Mouse (Mus musculus) neural tube, embryonic 14.5 days (tissue): ENCODE measurements around the gene Anpep. TPM values are rescaled to one million over a fixed set of nuclear protein-coding genes. Genes with fewer than 3 reads are reported as not detected.

Experiments
- ATAC-seq: fragments of 200-750 bp; cut with Nextera tagmentation; 2 replicates; pipeline ENCODE4 v1.8.0; 2017; ENCODE audit warnings: low read depth, mild to moderate bottlenecking, moderate TSS enrichment, moderate library complexity
- H3K27ac ChIP-seq: fragments of 300-500 bp; sonication (generic); 2 replicates; pipeline ENCODE4 v1.5.1; 2014; ENCODE audit warnings: low read depth, mild to moderate bottlenecking, control low read depth, low read length, moderate library complexity, mixed read lengths
- H3K27me3 ChIP-seq: fragments of 300-500 bp; sonication (generic); 2 replicates; pipeline ENCODE4 v1.6.1; 2014; ENCODE audit warnings: low read length; ENCODE audit not compliant: control insufficient read depth, insufficient read depth
- H3K36me3 ChIP-seq: fragments of 300-500 bp; sonication (generic); 2 replicates; pipeline ENCODE4 v1.6.1; 2014; ENCODE audit warnings: low read length, mixed read lengths; ENCODE audit not compliant: control insufficient read depth, insufficient read depth
- H3K4me1 ChIP-seq: fragments of 300-500 bp; sonication (generic); 2 replicates; pipeline ENCODE4 v1.6.1; 2014; ENCODE audit warnings: low read length; ENCODE audit not compliant: control insufficient read depth, insufficient read depth
- H3K4me2 ChIP-seq: fragments of 300-500 bp; sonication (generic); 2 replicates; pipeline ENCODE4 v1.6.1; 2014; ENCODE audit warnings: mild to moderate bottlenecking, low read depth, low read length, control low read depth
- H3K4me3 ChIP-seq: fragments of 300-500 bp; sonication (generic); 2 replicates; pipeline ENCODE4 v1.5.1; 2014; ENCODE audit warnings: low read depth, low read length, control low read depth, mixed read lengths
- H3K9ac ChIP-seq: fragments of 300-500 bp; sonication (generic); replicated peaks from 2 replicates; pipeline ENCODE4 v1.6.1; 2014; ENCODE audit warnings: low read depth, mild to moderate bottlenecking, control low read depth, low read length, mixed read lengths
- H3K9me3 ChIP-seq: fragments of 300-500 bp; sonication (generic); 2 replicates; pipeline ENCODE4 v1.6.1; 2016; ENCODE audit warnings: low read length; ENCODE audit not compliant: control insufficient read depth
- WGBS: fragments of 180-500 bp; shearing (Covaris S2); extraction: QIAGEN DNeasy Blood & Tissue Kit; methylation state at CpG from one replicate; pipeline ENCODE4 v1.1.7; 2014; 5-methylcytosine and 5-hydroxymethylcytosine counted together
- polyA plus RNA-seq: library from polyadenylated mRNA; unstranded; fragments of >200 nt; fragmentation: Nextera tagmentation; extraction: Ambion mirVana; gene quantifications from 2 replicates; pipeline ENCODE4 v1.2.1, GENCODE M21; 2014

The Anpep gene
- 0.95 and 7.2 TPM in 2 replicates for polyA plus RNA-seq

DNA sequence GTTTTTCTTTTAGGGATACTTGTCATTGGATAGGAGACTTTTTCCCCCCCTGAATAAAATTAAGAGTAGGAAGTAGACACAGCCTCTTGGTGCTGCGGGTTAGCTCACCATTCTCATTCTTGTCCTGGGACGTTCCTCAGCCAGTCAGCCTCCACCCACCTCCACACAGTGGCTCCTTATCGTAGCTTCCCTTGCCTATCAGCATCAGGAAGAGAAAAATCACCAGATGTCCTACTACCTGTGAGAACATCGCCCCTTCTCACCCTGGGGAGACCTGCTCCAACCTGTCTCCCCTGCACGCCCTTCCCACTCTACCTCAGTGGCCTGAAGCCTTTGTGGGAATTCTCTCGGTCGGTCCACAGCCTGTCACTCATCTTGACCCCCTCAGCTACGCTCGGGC lies at the start of gene Anpep:
Anpep (minus strand) TSS at position 249 of the 400 bp plus-strand sequence.
- H3K4me2 ChIP-seq = no peak within 1 kb of the TSS
- no peaks in the 10 kb centered on the region for H3K4me1 ChIP-seq
- ATAC-seq = no peak
- H3K9me3 ChIP-seq = no peaks in the 10 kb centered on the region
- 92% methylated on average over 9 of the region's 9 CpGs for WGBS
- H3K27ac ChIP-seq = no peak within 1 kb of the TSS
- no peak within 1 kb of the TSS for H3K4me3 ChIP-seq
- H3K9ac ChIP-seq = no peak within 1 kb of the TSS
- no peaks in the 10 kb centered on the region for H3K36me3 ChIP-seq
- no peaks in the 10 kb centered on the region for H3K27me3 ChIP-seq

DNA sequence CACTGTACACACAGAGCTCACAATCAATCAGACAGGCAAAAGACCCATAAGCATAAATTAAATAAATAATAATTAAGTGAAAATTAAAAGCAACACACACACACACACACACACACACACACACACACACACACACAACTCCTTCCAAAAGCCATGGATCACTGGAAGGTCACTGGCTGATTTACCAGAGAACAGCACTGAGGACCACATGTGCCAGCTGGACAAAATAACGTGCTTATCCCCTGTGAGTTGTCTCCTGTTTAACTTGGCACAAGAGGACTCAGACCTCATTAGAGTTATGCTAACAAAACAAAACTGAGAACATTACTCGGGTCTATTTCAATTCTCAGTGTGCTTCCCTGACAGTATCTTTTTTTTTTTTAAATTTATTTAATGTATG lies 46.5 kb upstream of the Anpep start:
- Histone ChIP-seq H3K4me3 (no peak overlapping the region), H3K9ac (no peak overlapping the region), H3K27me3 (no peaks in the 10 kb centered on the region), H3K36me3 (peaks cover 25% of the 10 kb centered on the region), H3K4me1 (no peaks in the 10 kb centered on the region), H3K9me3 (no peaks in the 10 kb centered on the region), H3K4me2 (no peak overlapping the region), H3K27ac (no peak overlapping the region)
- WGBS = 72% methylated on average over 2 of the region's 2 CpGs
- ATAC-seq = no peak

- 95% methylated on average over 3 of the region's 3 CpGs for WGBS
- no peak overlapping the region for H3K9ac ChIP-seq
- H3K9me3 ChIP-seq = no peaks in the 10 kb centered on the region
- no peak for ATAC-seq
- no peaks in the 10 kb centered on the region for H3K4me1 ChIP-seq
- peaks cover 27% of the 10 kb centered on the region for H3K36me3 ChIP-seq
- no peak overlapping the region for H3K4me2 ChIP-seq
- no peak overlapping the region for H3K27ac ChIP-seq
- H3K27me3 ChIP-seq = no peaks in the 10 kb centered on the region
- H3K4me3 ChIP-seq = no peak overlapping the region
Observed at GRCm38 (mm10) chr7:79906914-79907313, 46.1 kb upstream of the Anpep start.

DNA sequence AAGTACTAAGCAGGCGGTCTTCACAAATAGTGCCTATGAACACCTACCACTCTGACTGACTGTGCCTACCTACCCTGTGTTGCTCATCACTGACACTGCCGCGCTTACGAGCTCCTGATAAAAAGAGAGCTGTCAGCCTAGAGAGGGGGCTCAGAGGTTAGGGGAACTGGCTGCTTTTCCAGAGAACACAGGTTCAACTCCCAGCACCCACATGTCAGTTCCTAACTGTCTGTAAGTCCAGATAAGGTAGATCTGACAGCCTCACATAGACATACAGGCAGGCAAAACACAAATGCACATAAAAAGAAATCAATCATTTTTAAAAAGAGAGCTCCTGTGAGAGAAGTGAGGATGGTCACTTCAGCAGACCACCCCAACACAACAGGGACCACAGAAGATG lies 44.3 kb upstream of the Anpep start:
- Histone ChIP-seq H3K9ac (no peak overlapping the region), H3K4me2 (no peak overlapping the region), H3K36me3 (peaks cover 28% of the 10 kb centered on the region), H3K4me3 (no peak overlapping the region), H3K9me3 (no peaks in the 10 kb centered on the region), H3K4me1 (no peaks in the 10 kb centered on the region), H3K27ac (no peak overlapping the region), H3K27me3 (no peaks in the 10 kb centered on the region)
- 93% methylated on average over 4 of the region's 4 CpGs for WGBS
- no peak for ATAC-seq

DNA sequence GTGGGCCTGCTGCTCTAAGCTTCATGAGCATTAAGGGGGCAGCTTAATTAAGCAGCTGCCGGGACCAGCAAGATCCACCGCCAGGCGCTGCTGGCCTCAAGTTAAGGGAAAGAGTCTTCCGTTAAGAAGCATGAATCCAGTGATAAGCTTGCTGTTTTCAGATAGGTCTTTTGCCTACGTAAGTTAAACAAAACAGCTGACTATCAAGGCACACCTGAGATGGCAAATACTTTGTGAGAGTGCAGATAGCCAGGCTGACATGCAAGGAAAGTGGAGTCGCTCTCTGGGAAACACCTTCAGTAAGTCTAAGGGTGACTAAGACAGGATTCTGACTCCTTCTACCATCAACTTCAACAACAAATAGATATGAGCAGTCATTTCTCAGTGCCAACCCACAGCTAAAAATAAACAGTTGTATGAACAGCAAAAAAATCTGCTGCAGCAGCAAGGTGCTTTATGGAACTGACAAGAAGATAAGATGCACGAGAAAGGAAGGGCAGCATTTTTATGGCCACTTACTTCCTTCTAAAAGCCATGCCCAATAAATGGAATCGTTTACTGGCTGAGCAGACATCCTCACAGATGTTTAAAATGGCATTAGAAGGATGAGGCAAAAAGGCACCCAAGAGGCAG lies 42.4 kb upstream of the Anpep start:
- no peak for ATAC-seq
- Histone ChIP-seq H3K4me2 (no peak overlapping the region), H3K4me3 (no peak overlapping the region), H3K9me3 (no peaks in the 10 kb centered on the region), H3K9ac (no peak overlapping the region), H3K36me3 (peaks cover 27% of the 10 kb centered on the region), H3K27ac (no peak overlapping the region), H3K4me1 (no peaks in the 10 kb centered on the region), H3K27me3 (no peaks in the 10 kb centered on the region)
- 88% methylated on average over 8 of the region's 8 CpGs for WGBS

- H3K27ac ChIP-seq = no peak overlapping the region
- H3K36me3 ChIP-seq = peaks cover 21% of the 10 kb centered on the region
- no peak overlapping the region for H3K9ac ChIP-seq
- no peak overlapping the region for H3K4me3 ChIP-seq
- H3K4me2 ChIP-seq = no peak overlapping the region
- 96% methylated on average over 6 of the region's 6 CpGs for WGBS
- ATAC-seq = no peak
- H3K9me3 ChIP-seq = no peaks in the 10 kb centered on the region
- H3K27me3 ChIP-seq = no peaks in the 10 kb centered on the region
- no peaks in the 10 kb centered on the region for H3K4me1 ChIP-seq
Observed at GRCm38 (mm10) chr7:79900753-79901152, 39.9 kb upstream of the Anpep start.

- H3K4me1 ChIP-seq = no peaks in the 10 kb centered on the region
- ATAC-seq = no peak
- no peak overlapping the region for H3K27ac ChIP-seq
- H3K27me3 ChIP-seq = no peaks in the 10 kb centered on the region
- no peak overlapping the region for H3K9ac ChIP-seq
- 83% methylated on average over 3 of the region's 3 CpGs for WGBS
- H3K36me3 ChIP-seq = peaks cover 27% of the 10 kb centered on the region
- no peaks in the 10 kb centered on the region for H3K9me3 ChIP-seq
- no peak overlapping the region for H3K4me3 ChIP-seq
- H3K4me2 ChIP-seq = no peak overlapping the region
Observed at GRCm38 (mm10) chr7:79895225-79895624, 34.4 kb upstream of the Anpep start.

DNA sequence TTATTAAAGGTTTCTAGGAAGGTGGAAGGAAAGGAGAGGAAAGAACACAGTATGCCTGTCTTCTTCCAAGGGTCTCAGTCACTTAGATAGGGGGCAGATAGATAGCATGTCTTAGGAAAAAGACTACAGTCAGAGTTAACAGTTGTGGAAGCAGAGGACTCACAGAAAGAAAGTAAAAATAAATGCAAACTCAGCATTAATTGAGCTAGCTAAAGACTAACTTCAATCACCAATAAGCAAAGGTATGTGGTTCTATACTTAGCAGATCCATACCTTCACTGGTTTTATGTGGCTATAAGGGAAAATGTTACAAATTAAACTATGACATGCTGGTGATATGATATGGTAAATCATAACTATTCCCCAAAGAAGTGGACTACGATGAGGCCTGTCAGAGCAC lies 33.9 kb upstream of the Anpep start:
- Histone ChIP-seq H3K4me2 (no peak overlapping the region), H3K36me3 (peaks cover 25% of the 10 kb centered on the region), H3K27ac (no peak overlapping the region), H3K9ac (no peak overlapping the region), H3K4me3 (no peak overlapping the region), H3K4me1 (no peaks in the 10 kb centered on the region), H3K9me3 (no peaks in the 10 kb centered on the region), H3K27me3 (no peaks in the 10 kb centered on the region)
- 96% methylated on average over 1 of the region's 1 CpGs for WGBS
- no peak for ATAC-seq

DNA sequence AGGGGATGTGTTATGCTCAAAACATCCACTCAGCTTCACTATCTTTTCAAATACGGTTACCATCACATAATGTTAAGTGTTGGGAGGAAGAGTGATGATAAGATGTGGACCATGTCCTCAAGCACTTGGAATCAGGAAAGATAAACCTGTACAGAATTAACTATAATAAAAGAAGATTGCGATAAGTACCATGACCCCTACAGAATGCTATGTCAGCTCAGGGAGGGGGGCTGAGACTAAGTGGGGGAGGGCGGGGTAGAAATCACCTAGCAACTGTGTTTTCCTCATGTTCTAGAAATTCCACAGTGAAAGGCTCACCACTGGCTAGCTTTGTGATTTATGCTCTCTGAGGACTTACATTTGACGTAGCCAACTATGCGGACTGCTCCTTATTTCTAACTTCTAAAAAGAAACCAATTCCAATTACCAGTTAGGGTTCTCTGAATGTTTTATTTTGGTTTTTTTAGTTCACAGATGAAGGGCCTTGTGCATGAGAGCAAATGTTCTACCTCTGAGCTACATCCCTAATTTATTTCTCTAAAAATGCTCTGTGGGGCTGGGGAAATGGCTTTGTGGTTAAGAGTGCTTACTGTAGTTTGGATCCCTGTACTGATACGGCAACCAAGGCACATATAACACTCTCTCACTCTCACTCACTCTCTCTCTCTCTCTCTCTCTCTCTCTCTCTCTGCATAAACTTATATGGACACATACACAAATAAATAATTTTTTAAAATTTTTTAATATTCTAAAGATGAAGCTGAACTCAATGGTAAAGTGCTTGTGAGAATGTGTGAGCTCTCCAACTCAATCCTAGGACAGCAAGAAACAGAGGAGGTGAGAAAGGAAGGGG lies 31.9 kb upstream of the Anpep start:
- Histone ChIP-seq H3K9me3 (no peaks in the 10 kb centered on the region), H3K4me3 (no peak overlapping the region), H3K27me3 (no peaks in the 10 kb centered on the region), H3K36me3 (peaks cover 21% of the 10 kb centered on the region), H3K9ac (no peak overlapping the region), H3K27ac (no peak overlapping the region), H3K4me1 (no peaks in the 10 kb centered on the region), H3K4me2 (no peak overlapping the region)
- no peak for ATAC-seq
- 85% methylated on average over 6 of the region's 6 CpGs for WGBS
